Mouse (Mus musculus): ENCODE measurements at regions not wholly inside any gene's neighbourhood (a gene's known extent, or its start where the extent isn't known, plus 50 kb on each side); places are given as distances from the start of the nearest gene placed in this dataset.

- TF ChIP-seq CTCF (IDR thresholded peaks at IDR 0.05; ENCODE audit: borderline replicate concordance, extremely low read depth, insufficient read depth, insufficient read length) (no peak), POLR2A (IDR thresholded peaks at IDR 0.05; ENCODE audit: borderline replicate concordance, extremely low read depth, insufficient read depth, insufficient read length, poor library complexity, severe bottlenecking) (no peak)
Observed at GRCm38 (mm10) chr5:75444024-75444604, 130.6 kb upstream of the Kit start.

Measured in brain, embryonic 14.5 days (tissue).